Mouse (Mus musculus) Patski (cell line): Measurements from ENCODE around the gene Dnajc25. TPM values are rescaled to one million over a fixed set of nuclear protein-coding genes. Genes with fewer than 3 reads are reported as not detected.

Experiments
- ATAC-seq: fragments of 100-300 bp; one replicate; pipeline ENCODE4 v1.8.0; 2021
- CTCF ChIA-PET: fragments of 350-600 bp; sonication (Branson Sonifier 250); formaldehyde crosslinking; loops from one replicate; lab custom pipeline; 2022; ENCODE audit warnings: inconsistent platforms; lab: Charles Lee
- POLR2A ChIA-PET: fragments of 350-600 bp; sonication (Branson Sonifier 250); formaldehyde crosslinking; loops from one replicate; lab custom pipeline; 2022; ENCODE audit warnings: antibody characterized with exemption, inconsistent platforms; lab: Charles Lee
- DNase-seq: peaks from one replicate; pipeline ENCODE4 v3.0.0-alpha.2; 2011; ENCODE audit warnings: low read depth, low spot score
- H3K27me3 ChIP-seq: fragments of 371-371 bp; one replicate; pipeline ENCODE4 v1.5.1; 2021
- CTCF ChIP-seq: fragments of 100-300 bp; IDR thresholded peaks from one replicate; pipeline ENCODE4 v1.5.1; 2021
- in situ Hi-C: fragments of 300-500 bp; cut with MboI; formaldehyde crosslinking; loops from 3 replicates; pipeline ENCODE4 v1.11.1; 2018; ENCODE audit warnings: low pct_unique_long_range_greater_than_20kb, mixed read lengths
- polyA plus RNA-seq: library from polyadenylated mRNA; unstranded; gene quantifications from one replicate; pipeline ENCODE4 v1.2.3, GENCODE M21; 2021

The Dnajc25 gene
- polyA plus RNA-seq = 7.7 TPM

DNA sequence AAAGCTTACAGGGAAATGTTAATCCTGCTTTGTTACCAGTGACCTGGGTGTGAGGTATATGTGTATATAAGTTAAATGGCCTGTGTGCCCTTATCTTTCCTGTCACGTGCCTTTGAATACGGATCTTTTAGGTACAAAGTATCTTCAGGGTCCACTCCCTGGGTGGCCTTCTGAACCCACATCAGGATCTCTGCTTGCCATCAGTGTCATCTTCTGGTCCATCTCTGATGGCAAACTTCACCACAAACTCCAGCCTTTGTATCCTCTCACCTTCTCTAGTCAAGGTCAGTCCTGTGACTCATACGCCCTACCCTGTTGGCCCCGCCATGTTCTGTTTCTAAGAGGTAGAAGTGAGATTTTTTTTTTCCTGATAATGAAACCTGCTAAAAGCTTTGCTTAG lies at the start of gene Dnajc25:
Gene Dnajc25 (plus strand): TSS at position 301 of the 400 bp plus-strand sequence.
- in situ Hi-C loops = no loop called here
- no peak for TF ChIP-seq CTCF
- ChIA-PET CTCF (interaction anchor here (7.5 kb wide), 1 partner anchor 8 kb away, joined by 121 read pairs; the partner anchor contains the start of gene Ptgr1), POLR2A (interaction anchor here (0.6 kb wide), 1 partner anchor 1491 kb away, joined by 3 read pairs; no protein-coding TSS in a partner anchor)
- ATAC-seq (no peak), DNase-seq (no peak)
- H3K27me3 ChIP-seq = no peaks in the 10 kb centered on the region

DNA sequence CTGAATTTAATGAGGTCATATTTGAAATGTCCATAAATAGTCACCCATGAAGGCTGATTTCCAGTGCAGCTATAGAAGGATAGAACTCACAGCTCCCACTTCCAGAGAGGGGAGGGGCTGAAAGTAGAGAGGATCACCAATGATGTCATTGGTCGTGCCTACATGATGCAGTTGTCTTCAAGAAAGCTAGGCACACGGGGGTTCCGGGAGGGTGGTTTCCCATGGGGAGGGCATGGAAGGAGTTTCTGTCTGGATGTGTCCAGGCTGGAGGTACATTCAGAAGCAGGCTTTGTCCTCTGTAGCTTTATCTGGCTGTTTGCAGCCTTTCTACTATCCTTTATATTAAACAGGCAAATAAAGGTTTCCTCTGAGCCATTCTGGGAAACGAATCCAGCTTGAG lies 46.5 kb upstream of the Dnajc25 start:
- peaks cover 3% of the 10 kb centered on the region for H3K27me3 ChIP-seq
- ChIA-PET CTCF (interaction anchor here (1.2 kb wide), 1 partner anchor 13 kb away, joined by 4 read pairs; no protein-coding TSS in a partner anchor), POLR2A (no interaction called here)
- in situ Hi-C loops = no loop called here
- no peak for DNase-seq
- no peak for ATAC-seq
- no peak for TF ChIP-seq CTCF

DNA sequence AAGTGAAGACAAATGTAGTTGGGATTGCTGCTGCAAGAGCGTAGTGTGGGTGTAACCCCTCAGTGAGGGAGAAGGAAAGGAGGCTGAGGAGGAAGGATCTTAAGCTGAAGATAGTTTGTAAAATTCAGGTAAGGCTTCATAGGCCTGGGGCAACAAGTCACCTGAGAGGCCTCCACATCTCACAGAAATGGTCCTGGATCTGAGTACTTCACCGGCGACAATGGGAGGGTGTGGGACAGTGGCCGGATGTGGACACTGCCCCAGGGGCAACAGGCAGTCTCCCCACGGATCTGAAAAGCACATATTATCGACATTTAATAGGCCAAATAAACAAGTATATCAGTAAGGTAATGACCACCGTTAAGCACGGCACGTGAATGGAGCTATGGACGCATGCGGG lies 42.2 kb upstream of the Dnajc25 start:
- ChIA-PET CTCF (no interaction called here), POLR2A (no interaction called here)
- in situ Hi-C loops = no loop called here
- DNase-seq (no peak), ATAC-seq (no peak)
- TF ChIP-seq CTCF = no peak
- H3K27me3 ChIP-seq = no peaks in the 10 kb centered on the region

DNA sequence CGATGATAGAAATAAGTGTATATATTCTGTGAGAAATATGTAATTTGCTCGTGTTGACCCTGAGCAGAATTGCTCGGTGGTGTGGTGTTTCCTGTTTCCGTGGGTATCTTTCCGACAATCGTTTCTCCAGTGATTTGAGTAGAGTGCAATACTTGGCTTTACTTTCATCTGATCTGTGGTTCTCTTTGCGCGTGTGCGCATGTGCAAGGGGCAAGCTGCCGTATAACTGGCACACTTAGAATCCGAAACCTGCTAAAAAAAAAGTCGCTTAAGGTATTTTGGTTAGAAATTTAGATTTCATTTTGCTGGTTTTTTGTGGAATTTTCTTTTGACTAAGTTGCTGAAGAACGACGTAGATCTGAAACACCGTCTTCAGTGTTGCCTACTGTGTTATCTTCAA lies 33.1 kb upstream of the Dnajc25 start:
- DNase-seq (no peak), ATAC-seq (no peak)
- no peak for TF ChIP-seq CTCF
- ChIA-PET CTCF (no interaction called here), POLR2A (no interaction called here)
- H3K27me3 ChIP-seq = no peaks in the 10 kb centered on the region
- in situ Hi-C loops = no loop called here

DNA sequence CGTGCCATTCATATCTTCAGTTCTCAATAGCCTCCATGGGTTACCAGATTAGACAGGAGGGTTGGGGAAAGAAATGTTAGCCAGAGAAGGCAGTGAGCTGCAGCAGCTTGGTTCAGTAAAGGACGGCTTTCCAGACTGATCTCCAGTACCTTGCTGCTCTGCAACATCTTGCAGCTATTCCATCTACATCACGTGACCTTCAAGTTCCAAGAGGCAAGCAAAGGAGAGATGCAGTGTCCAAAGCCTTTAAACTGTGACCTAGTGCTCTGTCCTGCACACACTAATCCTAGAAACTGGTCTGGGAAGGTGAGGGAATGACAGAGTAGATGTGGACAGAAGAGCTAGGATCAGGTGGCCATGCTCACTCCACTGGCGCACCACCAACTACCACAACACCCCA lies 31.6 kb upstream of the Dnajc25 start:
- no peak for TF ChIP-seq CTCF
- ATAC-seq = no peak
- ChIA-PET CTCF (interaction anchor here (1.2 to 1.6 kb wide), 2 partner anchors 8 to 36 kb away, joined by 3 to 4 read pairs; no protein-coding TSS in a partner anchor), POLR2A (no interaction called here)
- H3K27me3 ChIP-seq = no peaks in the 10 kb centered on the region
- no peak for DNase-seq
- in situ Hi-C loops = no loop called here

DNA sequence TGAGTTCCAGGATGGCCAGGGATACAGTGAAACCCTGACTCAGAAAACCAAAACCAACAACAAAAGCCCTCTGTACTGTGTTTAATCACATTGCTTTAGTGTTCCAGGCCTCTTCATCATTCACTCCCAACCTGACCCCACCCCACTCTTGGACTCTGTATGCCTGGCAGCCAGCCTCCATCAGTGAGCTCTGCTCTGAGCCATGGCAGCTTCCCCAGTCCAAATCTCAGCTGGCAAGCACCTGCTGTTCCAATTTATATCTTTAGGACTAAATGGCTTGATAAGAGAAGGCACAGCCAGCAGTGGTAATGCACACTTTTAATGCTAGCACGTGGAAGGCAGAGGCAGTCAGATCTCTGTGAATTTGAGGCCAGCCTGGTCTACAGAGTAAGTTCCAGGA lies 29.7 kb upstream of the Dnajc25 start:
- ChIA-PET CTCF (no interaction called here), POLR2A (no interaction called here)
- no peak for ATAC-seq
- DNase-seq = no peak
- TF ChIP-seq CTCF = no peak
- in situ Hi-C loops = no loop called here
- no peaks in the 10 kb centered on the region for H3K27me3 ChIP-seq

DNA sequence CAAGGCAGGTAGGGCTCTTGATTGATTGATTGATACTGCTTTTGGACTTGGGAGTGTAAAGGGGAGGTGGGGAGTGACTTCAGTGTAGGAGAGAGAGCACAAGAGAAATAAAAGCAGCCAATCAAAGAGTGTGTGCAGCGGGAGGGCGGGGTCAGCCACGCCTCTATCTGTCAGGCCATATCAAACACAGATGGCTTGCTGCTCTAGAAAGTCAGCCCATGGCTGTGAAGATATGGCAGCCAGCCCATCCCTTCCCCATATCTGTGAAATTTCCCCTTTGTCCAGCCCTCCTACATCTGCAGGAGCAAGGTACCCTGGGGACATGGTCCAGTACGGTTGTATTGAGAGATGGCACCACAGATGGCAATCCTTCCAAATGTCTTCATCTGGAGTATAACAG lies 24.2 kb upstream of the Dnajc25 start:
- ATAC-seq (no peak), DNase-seq (no peak)
- no peaks in the 10 kb centered on the region for H3K27me3 ChIP-seq
- no peak for TF ChIP-seq CTCF
- ChIA-PET CTCF (interaction anchor here (1.0 kb wide), 1 partner anchor 8 kb away, joined by 3 read pairs; no protein-coding TSS in a partner anchor), POLR2A (no interaction called here)
- in situ Hi-C loops = no loop called here

DNA sequence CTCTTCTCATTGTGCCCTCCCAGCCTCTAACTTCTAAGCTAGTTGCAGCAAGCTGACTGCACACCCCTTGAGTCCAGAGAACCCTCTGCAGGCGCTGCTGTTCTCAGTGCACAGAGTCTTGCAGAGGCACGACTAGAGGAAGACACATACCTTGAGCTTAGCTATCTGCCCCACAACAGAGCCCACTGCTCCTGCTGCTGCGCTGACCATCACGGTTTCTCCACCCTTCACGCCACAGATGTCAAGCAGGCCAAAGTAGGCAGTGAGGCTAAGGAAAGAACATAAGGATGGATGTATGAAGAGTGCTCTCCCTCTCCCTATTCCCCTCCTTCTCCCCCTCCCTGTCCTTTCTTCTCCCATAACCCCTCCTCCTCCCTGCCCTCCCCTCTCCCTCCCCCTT lies 19.2 kb upstream of the Dnajc25 start:
- DNase-seq (no peak), ATAC-seq (no peak)
- TF ChIP-seq CTCF = no peak
- peaks cover 3% of the 10 kb centered on the region for H3K27me3 ChIP-seq
- POLR2A ChIA-PET = no interaction called here
- in situ Hi-C loops = no loop called here
- CTCF ChIA-PET = interaction anchor here (1.2 kb wide), 1 partner anchor 24 kb away, joined by 3 read pairs; no protein-coding TSS in a partner anchor

DNA sequence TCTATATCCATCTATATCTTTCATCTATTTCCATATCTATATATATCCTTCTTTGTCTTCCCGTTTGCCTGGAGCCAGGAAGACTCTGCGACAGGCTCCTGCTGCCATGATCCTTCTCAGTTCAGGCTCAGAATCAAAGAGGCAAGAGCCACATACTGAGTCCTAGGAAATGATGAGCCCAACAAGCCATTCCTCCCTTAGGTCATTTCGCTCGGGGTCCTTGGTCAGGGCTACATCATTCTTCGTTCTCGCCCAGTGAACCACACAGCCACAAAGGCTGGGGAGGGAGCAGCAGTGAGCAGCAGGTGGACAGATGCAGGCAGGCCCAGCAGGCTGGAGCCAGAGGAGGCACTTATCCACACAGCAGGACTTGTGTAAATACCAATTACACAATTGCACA lies 13.4 kb upstream of the Dnajc25 start:
- H3K27me3 ChIP-seq = peaks cover 3% of the 10 kb centered on the region
- in situ Hi-C loops = no loop called here
- ATAC-seq (no peak), DNase-seq (no peak)
- POLR2A ChIA-PET = interaction anchor here (0.6 kb wide), 1 partner anchor 100 kb away, joined by 5 read pairs; no protein-coding TSS in a partner anchor
- CTCF ChIA-PET = interaction anchor here (1.5 to 10.4 kb wide), 2 partner anchors 17 to 55 kb away, joined by 3 to 121 read pairs; partner anchors contain the start of gene Dnajc25
- TF ChIP-seq CTCF = no peak

DNA sequence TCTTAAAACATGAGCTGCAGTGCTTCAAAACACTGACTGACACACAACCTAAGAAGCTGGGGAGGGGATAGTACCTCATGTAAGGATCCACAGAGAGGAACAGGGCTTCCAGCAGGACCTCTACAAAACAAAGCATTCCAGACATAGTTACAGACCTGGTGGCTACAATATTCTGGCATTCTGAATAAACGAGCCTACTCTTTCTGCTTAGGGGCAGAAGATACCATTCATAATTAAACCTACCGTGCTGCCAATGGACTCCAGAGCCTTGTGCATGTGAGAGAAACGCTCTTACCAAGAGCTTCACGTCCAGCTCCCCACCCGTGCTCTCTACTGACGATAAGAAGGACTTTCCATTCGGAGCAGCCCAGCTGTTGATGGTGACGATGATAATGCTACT lies 12.1 kb upstream of the Dnajc25 start:
- ATAC-seq (no peak), DNase-seq (no peak)
- peaks cover 3% of the 10 kb centered on the region for H3K27me3 ChIP-seq
- in situ Hi-C loops = no loop called here
- no peak for TF ChIP-seq CTCF
- POLR2A ChIA-PET = interaction anchor here (1.4 kb wide), 1 partner anchor 17 kb away, joined by 4 read pairs; no protein-coding TSS in a partner anchor
- CTCF ChIA-PET = interaction anchor here (1.5 to 10.4 kb wide), 2 partner anchors 15 to 54 kb away, joined by 3 to 121 read pairs; partner anchors contain the start of gene Dnajc25

DNA sequence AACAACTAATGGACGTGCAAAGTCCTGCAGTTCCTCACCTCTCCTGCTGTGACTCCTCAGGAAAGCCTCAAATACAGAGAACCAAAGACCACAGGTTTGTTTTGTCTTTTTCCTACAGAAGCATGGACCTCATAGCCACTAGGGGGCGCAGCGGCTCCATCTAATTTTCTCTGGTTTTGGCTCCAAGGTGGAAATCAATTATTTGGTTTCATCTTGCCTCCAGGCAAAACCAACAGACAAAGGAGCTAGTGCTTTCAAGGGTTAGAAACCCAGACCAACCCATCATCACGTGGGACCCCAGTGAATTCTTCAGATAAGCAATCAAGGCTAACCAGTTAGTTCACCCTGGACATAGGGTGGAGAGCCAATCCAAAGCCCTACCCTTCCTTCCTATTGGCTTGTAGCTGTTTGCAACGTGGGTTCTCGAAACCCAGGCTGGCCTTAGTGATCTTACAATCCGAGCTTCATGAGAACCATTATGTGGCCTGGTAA lies 9.7 kb upstream of the Dnajc25 start:
- ATAC-seq (no peak), DNase-seq (no peak)
- in situ Hi-C loops = no loop called here
- TF ChIP-seq CTCF = peak; percentile 78
- H3K27me3 ChIP-seq = no peaks in the 10 kb centered on the region
- CTCF ChIA-PET = interaction anchor here (0.7 to 10.4 kb wide), 11 partner anchors 11 to 132 kb away, joined by 3 to 121 read pairs (median 3); partner anchors contain the start of gene Dnajc25
- POLR2A ChIA-PET = no interaction called here
